Mouse (Mus musculus): ENCODE data around the gene Nme3.

DNA sequence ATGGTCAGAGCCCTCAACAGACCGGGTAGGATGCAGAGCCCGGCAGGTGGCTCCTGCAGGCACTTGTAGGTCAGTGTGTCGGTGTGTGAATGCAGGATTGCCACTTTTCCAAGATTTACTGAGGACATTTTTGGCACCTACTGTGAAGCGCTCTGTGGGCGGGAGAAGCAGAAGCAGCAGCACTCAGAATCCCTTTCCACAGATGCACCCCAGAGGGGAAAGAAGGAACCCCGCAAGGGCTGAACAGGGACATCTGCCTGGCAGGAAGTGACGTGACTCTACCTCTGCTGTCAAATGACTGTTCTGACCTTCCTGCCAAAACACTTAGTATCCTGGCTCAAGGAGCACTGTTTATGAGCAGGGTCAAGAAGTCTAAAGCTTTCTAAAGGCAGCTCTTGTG, 46.7 kb downstream of the Nme3 start:
- TF ChIP-seq CTCF (conservative IDR thresholded peaks at IDR 0.05; ENCODE audit: low read length) (no peak), POU5F1 (IDR thresholded peaks at IDR 0.05; ENCODE audit: borderline replicate concordance, low read length) (no peak)
